Mouse (Mus musculus): ENCODE data around the gene Cav2.

The Cav2 gene

GRCm38 (mm10) chr6:17309260-17309659 lies 28.3 kb downstream of the Cav2 start:
- peak; percentile 8 for DNase-seq (ENCODE audit: low read depth, low spot score)

GRCm38 (mm10) chr6:17314241-17314640 lies 33.3 kb downstream of the Cav2 start:
- no peak for DNase-seq (ENCODE audit: low read depth, low spot score)

DNA sequence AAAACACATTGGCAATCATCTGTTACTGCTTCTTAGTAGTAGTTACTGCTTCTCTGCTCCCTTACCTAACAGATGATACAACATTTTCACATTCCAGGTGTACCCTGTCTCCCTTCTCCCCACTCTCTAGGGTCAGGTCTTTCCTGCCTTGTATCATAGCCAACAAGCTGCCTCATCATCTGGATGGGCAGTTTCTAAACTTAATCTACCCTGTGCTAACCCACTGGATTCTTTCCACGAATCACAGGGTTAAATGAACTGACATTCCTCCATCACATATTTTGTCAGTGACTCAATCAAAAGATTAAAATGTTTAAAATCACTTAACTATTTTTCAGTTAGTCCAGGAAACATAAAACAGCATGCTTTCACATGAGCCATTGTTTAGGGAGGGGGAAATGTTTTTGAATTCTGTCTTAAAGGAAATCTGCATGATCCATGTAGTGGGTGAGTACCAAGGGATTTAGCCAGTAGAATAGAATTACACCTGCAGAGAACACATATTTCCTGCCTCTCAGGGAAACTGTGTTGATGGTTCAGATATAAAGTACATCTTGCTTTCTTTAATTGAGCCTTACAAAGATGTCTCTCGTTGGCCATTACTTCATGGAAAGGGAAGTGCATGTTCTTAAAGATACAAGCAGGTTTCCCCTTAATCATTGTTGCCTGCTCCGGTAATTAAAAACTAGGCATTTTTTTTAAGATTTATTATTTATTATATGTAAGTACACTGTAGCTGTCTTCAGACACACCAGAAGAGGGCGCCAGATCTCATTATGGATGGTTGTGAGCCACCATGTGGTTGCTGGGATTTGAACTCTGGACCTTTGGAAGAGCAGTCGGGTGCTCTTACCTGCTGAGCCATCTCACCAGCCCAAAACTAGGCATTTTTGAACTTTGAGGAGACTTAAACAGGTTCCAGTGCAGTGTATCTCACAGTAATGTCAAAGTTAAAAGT lies 34.0 kb downstream of the Cav2 start:
- DNase-seq (ENCODE audit: low read depth, low spot score), result no peak

DNA sequence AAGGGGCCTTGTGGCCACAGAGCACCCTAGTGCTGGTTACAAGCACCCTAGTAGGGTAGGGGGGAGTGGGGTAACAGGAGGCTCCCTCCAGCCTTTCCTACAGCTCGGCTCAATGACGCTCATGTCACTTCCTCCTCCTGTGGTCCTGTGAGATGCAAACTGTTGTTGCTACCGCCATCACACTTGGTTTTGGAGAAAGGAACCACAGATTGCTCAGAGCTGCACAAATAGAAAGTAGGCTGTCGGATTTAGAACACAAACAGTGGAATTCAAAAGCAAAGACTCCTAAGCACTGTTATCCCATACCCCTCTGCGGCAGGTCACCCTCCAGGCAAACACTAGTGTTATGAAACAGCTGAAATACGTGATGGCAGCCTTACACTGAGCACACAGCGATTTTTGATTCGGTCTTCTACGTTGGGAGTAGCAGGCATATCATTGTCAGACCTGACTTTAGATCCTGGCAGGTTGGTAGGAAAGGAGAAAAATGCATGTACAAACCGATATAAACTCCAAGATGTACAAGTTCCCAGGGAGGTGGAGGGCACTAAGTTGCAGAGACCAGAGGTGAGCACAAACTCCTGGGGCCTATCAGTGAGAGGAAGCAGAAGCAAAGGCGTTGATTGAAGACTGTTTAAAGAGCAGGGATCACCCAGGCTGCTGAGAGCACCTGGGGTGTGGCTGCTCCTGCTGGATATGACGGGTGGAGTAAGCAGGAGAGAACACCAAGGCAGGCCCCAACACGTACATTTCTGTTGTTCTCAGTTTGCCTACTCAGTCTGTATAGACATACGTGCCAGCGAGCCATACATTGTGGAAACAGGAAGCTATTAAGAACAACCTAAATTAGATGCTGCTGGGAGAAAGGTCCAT lies 35.5 kb downstream of the Cav2 start:
- DNase-seq (ENCODE audit: low read depth, low spot score), result peak; percentile 12

DNA sequence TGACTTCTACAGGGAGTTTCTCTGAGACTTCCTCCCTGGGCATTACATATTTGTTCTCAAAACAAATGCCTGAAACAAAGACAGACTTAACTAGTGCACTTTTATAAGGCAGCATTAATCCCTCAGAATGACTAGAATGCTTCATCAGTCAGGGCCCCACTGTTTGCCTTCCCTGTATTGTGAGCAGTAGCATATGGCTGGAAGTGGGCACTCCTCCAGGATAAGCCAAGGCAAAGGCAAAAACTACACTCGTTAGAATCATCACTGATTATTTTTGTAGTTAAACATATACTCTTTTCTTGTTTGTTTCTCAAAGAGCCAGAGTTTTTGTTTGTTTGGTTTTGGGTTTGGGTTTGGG lies 36.2 kb downstream of the Cav2 start:
- DNase-seq (ENCODE audit: low read depth, low spot score), result no peak

DNA sequence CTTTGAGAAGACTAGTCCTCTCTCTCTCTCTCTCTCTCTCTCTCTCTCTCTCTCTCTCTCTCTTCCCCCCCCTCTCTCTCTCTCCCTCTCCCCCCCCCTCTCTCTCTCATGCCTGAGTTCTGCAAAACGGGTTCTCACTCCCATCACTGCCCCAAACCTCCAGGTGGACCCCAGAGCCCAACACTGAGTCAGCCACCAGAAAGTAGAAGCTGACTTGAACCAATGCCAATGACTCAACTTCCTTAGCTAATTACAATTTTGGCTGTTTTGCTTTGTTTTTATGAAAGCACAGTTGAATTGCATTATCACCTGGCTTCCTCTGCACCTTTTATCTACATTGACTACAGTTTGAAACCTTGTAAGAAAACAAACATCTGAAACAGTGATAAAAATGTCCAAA lies 37.0 kb downstream of the Cav2 start:
- no peak for DNase-seq (ENCODE audit: low read depth, low spot score)

GRCm38 (mm10) chr6:17321976-17322375 lies 41.0 kb downstream of the Cav2 start:
- DNase-seq (ENCODE audit: low read depth, low spot score), result no peak

GRCm38 (mm10) chr6:17327216-17327615 lies 46.2 kb downstream of the Cav2 start:
- no peak for DNase-seq (ENCODE audit: low read depth, low spot score)

GRCm38 (mm10) chr6:17329801-17330200 lies 48.8 kb downstream of the Cav2 start:
- DNase-seq (ENCODE audit: low read depth, low spot score), result no peak

DNA sequence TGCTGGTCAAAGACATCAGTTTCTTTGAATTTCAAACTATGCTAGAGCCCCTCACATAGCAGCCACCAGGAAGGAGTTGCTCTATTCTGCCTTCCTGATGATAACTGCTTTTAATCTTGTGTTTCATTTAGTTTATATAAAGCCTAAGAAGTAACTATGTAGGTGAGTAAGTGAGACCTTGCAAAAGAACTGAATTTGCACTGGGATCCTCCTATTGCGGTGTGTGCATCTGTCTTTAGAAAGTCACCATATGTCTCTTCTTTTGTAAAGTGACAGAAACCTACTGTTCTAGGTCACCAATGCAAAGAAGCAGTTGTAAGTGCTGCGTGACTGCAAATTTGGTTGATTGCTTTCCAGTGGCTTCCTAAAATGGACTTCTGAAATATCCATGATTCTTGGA lies 56.7 kb downstream of the Cav2 start:
- DNase-seq (ENCODE audit: low read depth, low spot score), result peak; percentile 31

Data from telencephalon, adult 2 months (tissue).